Mouse (Mus musculus) limb, embryonic 10.5 days (tissue): Measurements from ENCODE around the gene Utrn. TPM values are rescaled to one million over a fixed set of nuclear protein-coding genes. Genes with fewer than 3 reads are reported as not detected.
A peak's percentile ranks its signal among the peaks of the same experiment; 100 is the strongest.

ENCODE experiments used
- DNase-seq: peaks from one replicate; pipeline ENCODE4 v3.0.0-alpha.2; 2017; ENCODE audit warnings: low spot score
- H3K27ac ChIP-seq: fragments of 300-500 bp; sonication (generic); 2 replicates; pipeline ENCODE4 v1.5.1; 2016; ENCODE audit warnings: mild to moderate bottlenecking
- H3K27me3 ChIP-seq: fragments of 300-500 bp; sonication (generic); 2 replicates; pipeline ENCODE4 v1.6.1; 2016; ENCODE audit warnings: low read depth, mild to moderate bottlenecking; ENCODE audit not compliant: poor library complexity, severe bottlenecking
- H3K36me3 ChIP-seq: fragments of 300-500 bp; sonication (generic); 2 replicates; pipeline ENCODE4 v1.6.1; 2016; ENCODE audit warnings: mild to moderate bottlenecking, moderate library complexity
- H3K4me1 ChIP-seq: fragments of 300-500 bp; sonication (generic); 2 replicates; pipeline ENCODE4 v1.6.1; 2016
- H3K4me3 ChIP-seq: fragments of 300-500 bp; sonication (generic); 2 replicates; pipeline ENCODE4 v1.5.1; 2016; ENCODE audit warnings: mild to moderate bottlenecking, moderate library complexity
- H3K9me3 ChIP-seq: fragments of 300-500 bp; sonication (generic); replicated peaks from 2 replicates; pipeline ENCODE4 v1.6.1; 2016; ENCODE audit warnings: mild to moderate bottlenecking
- WGBS: fragments of 180-500 bp; shearing (Covaris S2); methylation state at CpG from one replicate; pipeline ENCODE4 v1.1.7; 2016; 5-methylcytosine and 5-hydroxymethylcytosine counted together
- polyA plus RNA-seq: library from polyadenylated mRNA; unstranded; fragments of >200 nt; fragmentation: Nextera tagmentation; extraction: Ambion mirVana; gene quantifications from 2 replicates; pipeline ENCODE4 v1.2.1, GENCODE M21; 2016

Utrn gene
- polyA plus RNA-seq, 1 experiment from 2014 or later = 49.0 TPM

GRCm38 (mm10) chr10:12705990-12706389 is 163.2 kb downstream of the Utrn start:
- WGBS = 96% methylated on average over 1 of the region's 1 CpGs

DNA sequence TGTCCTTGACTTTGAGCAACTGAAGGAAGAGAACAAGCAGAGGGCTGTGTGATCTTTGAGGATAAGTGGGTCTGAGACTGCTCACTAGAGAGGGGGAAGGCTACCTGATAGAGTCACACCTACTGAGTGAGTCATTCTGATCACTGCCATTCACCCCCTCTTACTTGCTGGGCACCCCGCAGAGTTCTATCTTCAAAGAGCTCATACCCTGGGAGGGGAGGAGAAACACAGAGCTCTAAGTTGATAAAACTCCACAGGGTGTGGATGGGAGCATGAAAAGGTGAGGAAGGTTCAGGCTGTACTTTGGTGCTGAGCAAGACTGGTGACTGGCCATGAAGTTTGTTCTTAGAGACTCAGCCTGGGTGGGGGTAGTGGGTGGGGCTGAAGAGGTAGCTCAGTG is 164.9 kb downstream of the Utrn start:
- H3K36me3 ChIP-seq = peaks cover 10% of the 10 kb centered on the region
- H3K4me1 ChIP-seq = peaks cover 9% of the 10 kb centered on the region
- H3K9me3 ChIP-seq = no peaks in the 10 kb centered on the region
- WGBS = 38% methylated on average over 1 of the region's 1 CpGs
- no peak for DNase-seq
- H3K4me3 ChIP-seq = no peak overlapping the region
- no peak overlapping the region for H3K27ac ChIP-seq
- H3K27me3 ChIP-seq = no peaks in the 10 kb centered on the region

More at GRCm38 (mm10) chr10:12705990-12706389, 163.2 kb downstream of the Utrn start:
- Histone ChIP-seq H3K4me1 (peaks cover 9% of the 10 kb centered on the region), H3K27me3 (no peaks in the 10 kb centered on the region), H3K4me3 (no peak overlapping the region), H3K36me3 (peaks cover 13% of the 10 kb centered on the region), H3K9me3 (no peaks in the 10 kb centered on the region), H3K27ac (no peak overlapping the region)
- no peak for DNase-seq

- 75% methylated on average over 3 of the region's 3 CpGs for WGBS
- H3K4me1 ChIP-seq = peaks cover 9% of the 10 kb centered on the region
- peaks cover 7% of the 10 kb centered on the region; the same call in 1 of the 2 replicates for H3K36me3 ChIP-seq
- no peaks in the 10 kb centered on the region for H3K9me3 ChIP-seq
- H3K27ac ChIP-seq = no peak overlapping the region
- DNase-seq = no peak
- no peaks in the 10 kb centered on the region for H3K27me3 ChIP-seq
- no peak overlapping the region for H3K4me3 ChIP-seq
Measured at GRCm38 (mm10) chr10:12703526-12703925, 165.6 kb downstream of the Utrn start.

- peaks cover 9% of the 10 kb centered on the region for H3K4me1 ChIP-seq
- H3K36me3 ChIP-seq = peaks cover 8% of the 10 kb centered on the region; the same call in 1 of the 2 replicates
- H3K4me3 ChIP-seq = no peak overlapping the region
- 78% methylated on average over 4 of the region's 4 CpGs for WGBS
- no peaks in the 10 kb centered on the region for H3K27me3 ChIP-seq
- no peaks in the 10 kb centered on the region for H3K9me3 ChIP-seq
- DNase-seq = peak; percentile 37
- H3K27ac ChIP-seq = peak overlapping the region; percentile 25; the same call in 1 of the 2 replicates
Measured at GRCm38 (mm10) chr10:12702140-12702539, 167.0 kb downstream of the Utrn start.

DNA sequence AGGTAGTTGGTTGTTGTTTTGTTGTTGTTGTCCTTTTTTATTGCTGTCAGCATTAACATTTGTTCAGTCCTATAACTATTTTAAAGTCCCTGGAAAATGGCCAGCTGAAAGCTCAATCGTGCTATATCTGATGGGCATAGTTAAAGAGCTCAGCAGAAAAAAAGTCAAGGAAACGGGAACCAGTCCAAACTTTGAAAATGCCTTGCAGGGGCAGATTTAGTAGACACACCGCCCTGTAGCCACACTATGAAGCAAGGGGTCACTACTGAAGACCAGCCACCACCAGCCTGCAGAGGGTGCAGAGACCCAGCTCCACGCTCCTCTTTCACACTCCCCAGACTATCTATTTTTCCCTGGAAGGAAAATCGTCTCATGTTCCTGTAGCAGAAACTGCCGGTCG is 167.5 kb downstream of the Utrn start:
- H3K9me3 ChIP-seq = no peaks in the 10 kb centered on the region
- DNase-seq = no peak
- no peaks in the 10 kb centered on the region for H3K27me3 ChIP-seq
- H3K4me1 ChIP-seq = peaks cover 9% of the 10 kb centered on the region
- 83% methylated on average over 7 of the region's 7 CpGs for WGBS
- peaks cover 11% of the 10 kb centered on the region for H3K36me3 ChIP-seq
- peak overlapping the region; percentile 25; the same call in 1 of the 2 replicates for H3K27ac ChIP-seq
- H3K4me3 ChIP-seq = no peak overlapping the region

GRCm38 (mm10) chr10:12700576-12700975 is 168.6 kb downstream of the Utrn start:
- H3K4me1 ChIP-seq = peaks cover 9% of the 10 kb centered on the region
- H3K27ac ChIP-seq = no peak overlapping the region
- WGBS = 84% methylated on average over 3 of the region's 3 CpGs
- H3K36me3 ChIP-seq = peaks cover 16% of the 10 kb centered on the region
- H3K27me3 ChIP-seq = no peaks in the 10 kb centered on the region
- H3K9me3 ChIP-seq = no peaks in the 10 kb centered on the region
- no peak overlapping the region for H3K4me3 ChIP-seq
- DNase-seq = no peak

- 95% methylated on average over 3 of the region's 3 CpGs for WGBS
- DNase-seq = no peak
- no peaks in the 10 kb centered on the region for H3K9me3 ChIP-seq
Measured at GRCm38 (mm10) chr10:12697902-12698301, 171.3 kb downstream of the Utrn start.

GRCm38 (mm10) chr10:12696704-12697103 is 172.5 kb downstream of the Utrn start:
- DNase-seq = no peak

More at GRCm38 (mm10) chr10:12697902-12698301, 171.3 kb downstream of the Utrn start:
- no peak overlapping the region for H3K4me3 ChIP-seq
- no peak overlapping the region for H3K27ac ChIP-seq
- H3K4me1 ChIP-seq = peaks cover 14% of the 10 kb centered on the region
- peaks cover 18% of the 10 kb centered on the region for H3K36me3 ChIP-seq
- H3K27me3 ChIP-seq = no peaks in the 10 kb centered on the region

DNA sequence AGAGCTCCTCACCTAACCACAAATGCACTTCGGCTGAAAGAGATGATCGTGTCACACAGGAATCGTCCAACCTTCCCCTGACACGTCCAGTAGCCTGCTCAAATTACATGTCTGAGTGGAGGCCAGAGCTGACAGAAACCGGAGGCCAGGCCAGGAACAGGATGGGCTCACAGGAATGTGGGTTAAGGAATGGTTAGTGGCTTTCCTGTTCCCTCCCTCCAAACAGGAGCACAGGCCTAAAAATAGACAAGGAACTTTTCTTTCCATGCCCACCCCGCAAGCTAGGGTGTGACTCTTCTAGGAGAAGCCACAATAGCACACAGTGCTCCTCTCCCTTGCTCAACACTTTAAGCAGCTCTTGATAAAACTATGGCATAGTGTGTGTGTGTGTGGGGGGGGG is 174.4 kb downstream of the Utrn start:
- no peak for DNase-seq
- Histone ChIP-seq H3K36me3 (peaks cover 15% of the 10 kb centered on the region), H3K27me3 (no peaks in the 10 kb centered on the region), H3K4me3 (no peak overlapping the region), H3K9me3 (no peaks in the 10 kb centered on the region), H3K27ac (no peak overlapping the region), H3K4me1 (peaks cover 7% of the 10 kb centered on the region)
- WGBS = 20% methylated on average over 6 of the region's 6 CpGs

More at GRCm38 (mm10) chr10:12696704-12697103, 172.5 kb downstream of the Utrn start:
- 85% methylated on average over 6 of the region's 6 CpGs for WGBS
- Histone ChIP-seq H3K4me3 (no peak overlapping the region), H3K27me3 (no peaks in the 10 kb centered on the region), H3K36me3 (peaks cover 20% of the 10 kb centered on the region), H3K9me3 (no peaks in the 10 kb centered on the region), H3K27ac (no peak overlapping the region), H3K4me1 (peaks cover 6% of the 10 kb centered on the region)

DNA sequence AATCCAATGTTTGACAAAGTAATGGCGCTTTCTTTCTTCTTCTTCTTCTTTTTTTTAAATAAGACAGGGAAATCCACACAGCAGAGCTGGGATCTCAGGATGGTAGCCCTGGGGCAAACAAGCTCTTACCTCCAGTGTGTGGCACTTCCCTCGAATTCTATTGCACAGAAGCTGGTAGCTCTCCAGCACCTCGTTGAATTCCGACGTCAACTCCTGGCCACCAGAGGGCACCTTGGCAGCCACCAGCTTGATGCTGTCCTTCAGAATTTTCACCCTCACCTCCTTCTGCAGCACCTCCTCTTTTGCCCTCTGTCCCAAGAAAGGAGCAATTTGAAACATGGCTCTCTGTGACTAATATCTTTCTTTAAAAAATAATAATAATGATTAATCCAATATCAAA is 178.6 kb downstream of the Utrn start:
- peaks cover 21% of the 10 kb centered on the region for H3K36me3 ChIP-seq
- H3K9me3 ChIP-seq = no peaks in the 10 kb centered on the region
- H3K27me3 ChIP-seq = no peaks in the 10 kb centered on the region
- 23% methylated on average over 5 of the region's 5 CpGs for WGBS
- no peak overlapping the region for H3K4me3 ChIP-seq
- peak; percentile 78 for DNase-seq
- H3K4me1 ChIP-seq = peaks cover 7% of the 10 kb centered on the region
- H3K27ac ChIP-seq = no peak overlapping the region

DNA sequence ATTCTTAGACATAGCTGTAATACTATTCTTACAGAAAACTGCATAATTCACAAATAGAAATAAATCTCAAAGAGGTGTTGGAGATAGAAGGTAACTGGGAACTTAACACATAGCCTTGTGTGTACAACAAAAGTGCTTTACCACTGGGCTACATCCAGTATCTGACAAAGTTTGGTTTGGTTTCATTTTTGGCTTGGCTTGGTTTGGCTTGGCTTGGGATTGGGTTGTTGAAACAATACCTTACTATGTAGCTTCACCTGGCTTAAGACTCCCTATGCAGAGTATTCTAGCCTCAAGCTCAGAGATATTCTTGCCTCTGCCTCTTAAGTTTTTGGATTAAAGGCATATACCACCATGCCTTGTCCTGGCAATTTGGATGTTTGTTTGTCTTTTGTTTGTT is 183.5 kb downstream of the Utrn start:
- DNase-seq = no peak
- H3K36me3 ChIP-seq = peaks cover 41% of the 10 kb centered on the region
- no peak overlapping the region for H3K4me3 ChIP-seq
- no peaks in the 10 kb centered on the region for H3K27me3 ChIP-seq
- no peaks in the 10 kb centered on the region for H3K4me1 ChIP-seq
- no peak overlapping the region for H3K27ac ChIP-seq
- no peaks in the 10 kb centered on the region for H3K9me3 ChIP-seq

DNA sequence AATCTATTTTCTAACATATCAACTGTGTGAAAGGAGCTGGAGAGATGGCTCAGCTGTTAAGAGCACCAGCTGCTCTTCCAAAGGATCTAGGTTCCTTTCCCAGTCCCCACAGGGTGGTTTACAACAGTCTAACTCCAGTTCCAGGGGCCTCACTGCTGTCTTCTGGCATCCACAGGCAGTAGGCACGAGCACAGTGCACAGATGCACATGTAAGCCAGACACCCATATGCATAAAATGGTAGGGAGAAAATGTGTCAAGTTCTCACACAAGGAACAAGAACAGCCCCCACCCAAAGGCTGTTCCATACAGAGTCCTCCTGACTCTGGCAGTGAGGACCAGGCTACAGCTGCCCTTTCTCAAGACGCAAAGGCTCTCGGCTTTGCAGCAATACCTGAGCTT is 185.1 kb downstream of the Utrn start:
- WGBS = 90% methylated on average over 3 of the region's 3 CpGs
- Histone ChIP-seq H3K27ac (no peak overlapping the region), H3K36me3 (peaks cover 39% of the 10 kb centered on the region), H3K9me3 (no peaks in the 10 kb centered on the region), H3K4me1 (no peaks in the 10 kb centered on the region), H3K27me3 (no peaks in the 10 kb centered on the region), H3K4me3 (no peak overlapping the region)
- DNase-seq = no peak

DNA sequence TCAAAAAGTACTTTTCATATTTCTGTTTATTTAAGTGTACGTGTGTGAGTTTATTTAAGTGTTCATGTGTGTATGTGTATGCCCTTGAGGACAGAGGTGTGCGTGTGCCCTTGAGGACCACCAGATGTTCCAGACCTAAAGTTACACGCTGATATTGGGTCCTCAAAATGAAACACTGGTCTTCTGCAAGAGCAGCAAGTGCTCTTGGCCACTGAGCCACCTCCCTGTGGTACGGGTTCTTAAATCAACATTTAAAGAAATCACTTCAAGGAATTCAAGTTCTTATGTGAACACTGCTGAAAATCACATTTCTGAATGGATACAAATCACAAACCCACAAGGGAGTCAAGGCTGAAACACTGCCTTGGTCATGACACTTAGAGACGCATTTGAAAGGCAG is 195.9 kb downstream of the Utrn start:
- H3K9me3 ChIP-seq = no peaks in the 10 kb centered on the region
- no peak for DNase-seq
- no peaks in the 10 kb centered on the region for H3K4me1 ChIP-seq
- H3K4me3 ChIP-seq = no peak overlapping the region
- peaks cover 21% of the 10 kb centered on the region for H3K36me3 ChIP-seq
- 93% methylated on average over 5 of the region's 5 CpGs for WGBS
- H3K27ac ChIP-seq = no peak overlapping the region
- no peaks in the 10 kb centered on the region for H3K27me3 ChIP-seq

- Histone ChIP-seq H3K4me1 (no peaks in the 10 kb centered on the region), H3K36me3 (peaks cover 23% of the 10 kb centered on the region), H3K27me3 (no peaks in the 10 kb centered on the region), H3K4me3 (no peak overlapping the region), H3K9me3 (no peaks in the 10 kb centered on the region), H3K27ac (no peak overlapping the region)
- no peak for DNase-seq
- 93% methylated on average over 9 of the region's 9 CpGs for WGBS
Measured at GRCm38 (mm10) chr10:12671608-12672007, 197.6 kb downstream of the Utrn start.
